Mouse (Mus musculus) c-Kit-positive CD71-positive TER-119-negative erythroid progenitor cells, embryonic 14.5 days (primary cell): ENCODE results near the gene Galnt14.
A peak's percentile ranks its signal among the peaks of the same experiment; 100 is the strongest.

Experiments
- DNase-seq: peaks from one replicate; pipeline ENCODE4 v3.0.0-alpha.2; 2013; ENCODE audit warnings: low read depth

Galnt14 gene

DNA sequence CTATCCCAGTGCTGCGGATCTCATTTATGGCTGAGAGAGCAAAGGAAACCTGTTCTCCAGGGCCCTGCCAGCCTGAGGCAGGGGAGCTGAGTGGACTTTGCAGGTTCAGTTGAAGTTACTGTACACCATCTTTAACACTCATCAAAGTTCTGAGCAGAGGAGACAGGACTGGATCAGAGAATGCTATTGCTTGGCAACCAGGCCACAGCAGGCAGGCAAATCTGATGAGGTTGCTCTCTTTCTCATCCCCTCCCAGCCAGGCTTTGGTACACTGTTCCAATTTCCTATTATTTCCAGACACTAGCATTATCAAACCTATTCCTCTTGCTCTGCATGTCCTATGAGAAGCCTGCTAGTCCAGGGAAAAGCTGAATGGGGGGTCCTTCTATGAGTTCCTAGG lies 41.3 kb downstream of the Galnt14 start:
- no peak for DNase-seq

DNA sequence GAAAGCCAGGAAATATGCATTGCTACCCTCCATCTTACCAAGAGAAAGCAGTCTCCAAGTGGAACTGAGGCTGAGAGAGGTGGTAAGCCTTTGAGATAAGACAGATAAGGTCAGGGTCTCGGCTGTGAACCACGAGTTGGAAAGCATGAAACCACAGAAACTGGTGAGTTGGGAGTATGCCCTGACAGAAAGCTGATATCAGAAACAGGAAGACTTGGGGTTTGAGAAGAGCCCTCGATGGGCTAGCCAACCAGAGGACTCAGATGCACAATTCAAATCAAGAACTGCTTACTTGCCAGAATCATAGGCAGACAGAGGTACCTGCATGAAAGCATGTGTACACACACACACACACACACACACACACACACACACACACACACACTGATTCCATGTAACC lies 47.0 kb downstream of the Galnt14 start:
- DNase-seq: no peak

DNA sequence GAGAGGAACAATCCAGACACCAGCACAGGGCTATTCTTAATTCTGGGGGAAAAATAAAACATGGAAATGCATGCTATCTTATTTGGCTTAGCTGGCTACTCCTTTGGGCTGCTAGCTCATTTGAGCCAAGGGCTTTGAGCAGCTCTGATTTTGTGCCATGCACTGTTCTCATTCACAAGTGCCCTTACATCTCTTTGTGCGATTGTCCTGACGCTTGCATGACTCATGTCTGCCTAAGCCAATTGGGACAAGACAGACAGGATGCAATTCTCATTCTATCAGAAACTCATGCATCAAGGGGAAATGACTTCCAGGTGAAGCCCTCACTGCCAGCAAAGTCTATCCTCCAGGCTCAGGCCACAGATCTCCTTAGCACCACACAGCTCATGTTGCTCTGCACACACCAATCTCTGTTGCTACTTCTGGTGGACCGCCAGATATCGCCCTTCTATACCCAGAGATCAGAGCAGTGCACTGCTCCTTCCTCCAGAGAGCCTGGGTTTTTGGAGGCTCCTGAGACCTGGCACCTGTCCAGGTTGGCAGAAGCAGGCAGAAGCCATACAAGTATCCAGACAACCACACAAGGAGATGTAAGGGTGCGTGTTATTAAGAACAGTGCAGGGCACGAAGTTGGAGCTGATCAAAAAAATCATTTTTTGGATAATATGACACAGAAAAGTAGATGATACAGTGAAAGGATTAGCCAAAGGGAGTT lies 51.4 kb downstream of the Galnt14 start:
- DNase-seq: no peak

DNA sequence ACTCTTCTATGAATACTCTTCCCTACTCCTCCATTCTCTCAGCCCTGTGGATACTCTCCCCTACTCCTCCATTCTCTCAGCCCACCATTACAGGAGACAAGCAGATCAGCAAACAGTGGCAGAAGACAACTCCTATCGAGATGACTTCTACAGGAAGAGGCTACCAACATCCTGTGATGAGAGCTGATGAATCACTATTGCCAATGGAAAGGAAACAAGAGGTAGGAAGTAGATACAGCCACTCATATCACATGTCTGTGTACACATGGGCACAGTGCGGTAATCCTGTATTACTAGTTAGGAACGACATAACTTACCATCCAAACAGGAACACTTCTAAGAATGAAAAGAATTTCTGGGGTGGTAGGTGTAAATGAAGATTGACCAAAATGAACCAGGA lies 53.9 kb downstream of the Galnt14 start:
- DNase-seq: no peak

DNA sequence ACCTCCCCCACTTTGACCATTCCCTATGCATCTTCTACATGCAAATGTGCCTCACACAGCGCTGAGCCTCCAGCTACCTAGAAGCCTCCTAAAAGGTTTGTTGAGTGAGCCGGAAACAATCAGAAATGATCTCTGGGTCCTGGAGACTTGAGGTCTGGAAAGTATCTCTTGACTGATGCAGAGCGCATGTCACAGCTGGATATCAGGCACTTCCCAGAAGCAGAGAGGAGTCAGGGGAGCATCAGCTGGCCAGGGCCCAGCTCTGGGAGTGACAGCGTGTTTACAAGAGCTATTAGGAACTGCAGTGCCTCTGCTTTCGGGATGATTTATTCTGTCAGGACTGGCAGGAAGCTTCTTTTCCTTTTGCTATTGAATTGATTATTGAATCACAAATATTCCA lies 56.0 kb downstream of the Galnt14 start:
- no peak for DNase-seq

DNA sequence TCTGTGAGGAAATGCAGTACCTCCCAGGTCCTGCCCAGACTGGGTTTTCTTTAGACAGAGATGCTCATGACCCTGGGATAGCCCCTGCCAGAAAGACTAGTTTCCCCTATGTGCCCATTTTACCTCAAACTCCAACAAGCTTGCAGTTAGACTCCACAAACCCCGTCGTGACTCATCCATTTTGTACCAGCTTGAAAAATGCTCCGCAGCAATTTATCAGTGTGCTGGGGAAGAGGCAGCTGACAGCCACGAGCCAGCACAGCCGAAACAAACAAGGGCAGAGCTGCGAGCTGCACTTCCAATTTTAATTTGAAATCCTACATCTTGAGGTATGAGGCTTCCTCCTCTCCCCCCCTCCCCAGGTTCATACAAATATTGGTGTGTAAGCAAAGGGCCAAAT lies 60.9 kb downstream of the Galnt14 start:
- no peak for DNase-seq

DNA sequence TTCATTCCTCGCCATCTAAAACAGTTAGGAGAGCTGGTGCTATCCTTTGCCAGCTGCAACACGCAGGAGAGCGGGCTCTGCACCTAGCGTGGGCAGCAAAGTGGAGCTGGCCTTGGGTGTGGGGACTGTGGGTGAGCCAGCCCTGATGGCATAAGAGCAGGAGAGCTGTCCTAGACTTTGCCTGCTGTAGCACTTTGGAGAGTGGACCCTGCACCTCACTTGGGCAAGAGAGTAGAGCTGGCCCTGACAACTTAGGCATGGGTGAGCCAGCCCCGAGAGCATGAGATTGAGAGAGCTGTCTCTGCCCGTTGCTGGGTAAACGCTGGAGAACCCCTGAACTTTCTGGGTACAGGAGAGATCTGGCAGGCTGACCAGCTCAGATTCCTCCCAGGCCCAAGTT lies 68.6 kb downstream of the Galnt14 start:
- no peak for DNase-seq

DNA sequence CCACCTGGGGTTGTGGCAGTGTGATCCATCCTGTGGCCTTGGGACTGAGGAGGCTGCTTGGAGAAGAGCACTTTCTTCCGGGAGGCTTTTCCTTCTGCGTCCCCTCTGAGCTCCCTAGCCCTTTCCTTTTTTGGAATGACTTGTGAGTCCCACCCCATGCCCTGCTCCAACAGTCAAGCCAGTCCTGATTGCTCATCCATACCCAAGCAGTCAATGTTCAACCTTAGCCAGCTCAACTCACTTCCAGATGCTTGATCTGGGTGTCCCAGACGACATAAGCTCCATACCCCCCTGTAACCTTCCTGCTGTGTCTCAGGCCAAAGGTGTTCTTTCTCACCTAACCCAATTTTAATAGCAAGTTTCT lies 70.2 kb downstream of the Galnt14 start:
- DNase-seq: no peak

DNA sequence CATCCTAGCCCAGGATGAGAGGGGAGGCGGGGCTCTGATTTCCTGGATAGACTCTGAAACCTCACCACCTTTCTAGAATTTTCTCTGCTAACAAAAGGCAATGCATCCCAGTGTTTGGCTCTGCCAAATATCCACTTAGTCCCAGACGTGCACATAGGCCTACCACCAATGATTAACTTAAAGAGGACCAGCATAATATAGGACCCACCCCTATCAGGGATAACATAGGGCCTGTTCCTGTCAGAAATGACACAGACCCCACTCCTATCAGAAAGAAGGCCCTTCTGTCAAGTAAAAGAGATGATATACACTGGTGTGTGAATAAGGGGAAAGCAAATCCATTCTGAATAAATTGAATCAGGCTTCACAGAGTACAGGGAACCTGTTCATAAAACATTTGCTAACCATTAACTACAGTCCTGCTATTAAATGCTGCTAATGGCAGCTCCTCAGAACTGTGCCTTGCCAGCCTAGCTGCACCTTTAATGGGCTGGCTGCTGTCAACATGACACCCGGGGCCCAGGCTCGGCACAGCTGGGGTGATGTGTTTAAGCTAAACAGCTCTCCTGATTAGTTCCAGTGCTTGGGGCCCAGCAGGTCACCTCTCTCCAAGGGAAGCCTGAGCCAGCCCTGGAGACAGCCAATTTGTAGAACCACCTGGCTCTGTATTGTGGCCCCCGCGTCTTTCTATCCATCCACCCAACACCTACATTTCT lies 70.7 kb downstream of the Galnt14 start:
- no peak for DNase-seq

DNA sequence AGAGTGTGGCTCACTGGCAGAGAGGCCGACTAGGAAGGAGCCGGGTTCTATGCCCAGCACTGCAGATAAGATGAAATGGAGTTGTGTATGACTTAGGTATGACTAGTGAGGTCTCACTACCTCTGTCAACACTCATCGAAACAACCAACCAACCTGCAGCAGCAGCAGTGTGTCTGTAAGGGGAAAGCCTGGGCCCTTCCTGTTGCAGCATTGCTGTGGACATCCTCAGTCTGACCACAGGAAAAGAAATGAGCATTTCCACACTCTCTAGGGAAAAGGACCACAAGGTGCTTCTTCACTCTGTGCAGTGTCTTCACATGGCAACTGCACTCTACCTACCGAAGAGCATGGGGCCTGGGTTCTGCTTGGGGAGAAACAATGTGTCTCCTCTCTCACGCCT lies 73.3 kb downstream of the Galnt14 start:
- no peak for DNase-seq

DNA sequence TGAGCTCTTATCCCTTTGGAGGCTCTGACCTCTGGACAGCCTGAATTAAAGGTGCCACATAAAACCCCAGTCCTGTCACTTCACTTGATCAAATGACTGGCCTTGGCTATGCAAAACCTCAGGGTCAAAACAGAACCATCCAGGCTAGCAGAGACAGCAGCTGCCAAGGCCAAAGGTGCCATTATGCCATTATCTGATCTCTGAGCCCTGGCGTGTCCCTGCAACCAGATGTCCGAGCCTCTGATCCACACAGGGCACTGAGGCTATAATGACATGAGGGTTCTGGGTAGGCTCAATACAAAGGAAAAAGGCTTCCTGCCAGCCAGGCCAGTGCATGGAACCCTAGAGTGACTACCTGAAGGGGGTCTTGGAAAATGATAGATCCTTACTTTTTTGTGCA lies 75.4 kb downstream of the Galnt14 start:
- DNase-seq: no peak

DNA sequence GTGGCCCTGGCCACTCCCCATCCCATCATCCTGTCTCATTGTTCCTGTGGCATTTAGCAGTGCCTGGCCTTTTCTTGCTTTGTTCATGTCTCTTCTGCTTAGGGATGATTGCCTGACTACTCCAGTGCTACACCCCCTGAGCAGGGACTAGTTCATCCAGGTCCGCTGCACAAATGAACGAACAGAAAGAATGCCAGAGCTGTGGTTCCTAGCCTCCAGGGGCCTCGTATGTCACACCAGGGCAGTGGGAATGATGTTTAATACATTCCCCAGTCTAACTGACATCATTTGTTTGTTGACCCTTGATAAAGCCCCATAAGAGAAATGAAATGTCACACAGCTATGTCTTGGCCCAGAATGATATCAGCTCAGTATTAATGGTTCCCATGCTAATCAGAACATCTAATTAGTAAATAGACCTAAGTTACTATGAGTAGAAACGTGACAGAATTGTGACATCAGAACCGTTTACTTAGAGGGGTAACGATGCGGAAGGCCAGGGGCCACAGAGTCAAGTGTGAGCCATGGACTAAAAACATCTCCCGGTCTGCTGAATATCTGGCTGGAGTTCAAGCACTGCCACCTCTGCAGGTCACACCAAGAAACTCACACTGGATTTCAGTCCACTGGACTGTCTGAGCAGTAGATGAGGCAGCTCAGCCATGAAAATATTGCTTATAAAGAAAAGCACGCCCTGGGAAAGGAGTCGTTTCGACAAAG lies 76.1 kb downstream of the Galnt14 start:
- no peak for DNase-seq

DNA sequence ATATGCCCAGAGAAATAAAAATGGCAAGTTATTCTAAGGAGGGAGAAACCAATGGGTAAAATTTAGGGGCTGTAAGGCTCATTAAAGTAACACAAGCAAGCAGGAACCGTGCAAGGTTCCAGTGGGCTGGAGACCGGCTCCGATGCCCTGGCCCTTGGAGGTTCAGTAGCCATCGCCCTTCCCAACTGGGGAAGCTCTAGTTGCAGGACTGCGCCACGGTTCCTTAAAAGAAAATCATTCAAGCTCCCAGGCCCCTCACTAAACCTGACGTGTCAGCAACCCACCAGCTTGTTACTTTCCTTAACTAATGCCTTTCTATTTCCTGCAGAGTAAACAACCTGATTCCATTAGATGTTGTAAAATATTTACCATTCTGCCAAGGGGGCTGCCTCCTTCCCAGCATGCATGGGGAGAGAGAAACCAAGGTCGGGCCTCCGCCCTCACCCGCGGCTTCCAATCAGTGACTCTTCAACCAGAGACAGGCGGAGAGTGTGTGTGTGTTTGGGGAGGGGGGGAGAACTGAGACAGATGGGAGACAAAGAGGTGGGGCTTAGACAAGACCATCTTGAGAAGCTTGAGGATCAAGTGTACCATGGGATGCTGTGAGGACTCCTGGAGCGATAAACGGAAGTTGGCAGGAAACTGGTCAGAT lies 81.9 kb downstream of the Galnt14 start:
- no peak for DNase-seq

DNA sequence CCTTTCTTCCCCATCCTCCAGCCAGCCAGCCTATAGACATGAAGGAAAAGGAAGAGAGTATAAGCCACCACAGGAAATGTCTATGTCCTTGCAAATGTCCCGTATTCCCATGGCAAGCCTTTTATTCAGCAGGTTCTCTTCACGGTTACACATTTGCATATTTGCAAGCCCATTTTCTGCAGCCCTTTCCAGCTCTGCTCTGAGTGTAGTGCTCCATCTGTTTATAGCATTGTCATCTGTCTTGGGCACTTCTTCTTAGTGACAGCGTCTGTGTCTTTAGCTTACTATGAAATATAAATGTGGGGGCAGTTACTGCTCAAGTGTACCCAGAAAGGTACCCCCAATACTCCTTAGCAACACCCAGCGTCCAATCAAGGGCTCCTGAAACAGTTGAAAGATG lies 83.3 kb downstream of the Galnt14 start:
- no peak for DNase-seq

DNA sequence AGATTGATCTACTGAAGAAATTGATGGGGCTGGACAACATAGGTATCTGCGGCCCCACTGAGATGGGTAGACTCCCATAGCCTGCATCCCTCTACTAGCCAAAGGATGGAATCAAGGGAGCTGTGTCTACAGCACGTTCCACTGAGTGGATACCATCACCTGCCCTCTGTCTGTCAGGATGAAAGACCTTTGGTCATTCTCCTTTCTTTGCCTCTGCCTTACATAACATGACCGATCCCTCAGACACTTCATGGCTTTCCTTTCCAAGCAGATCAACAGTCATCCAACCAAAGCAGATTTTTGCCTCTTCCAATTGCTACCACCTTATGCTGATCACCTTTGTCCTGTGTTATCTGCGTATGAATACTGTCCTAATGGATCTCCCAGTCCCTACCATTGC lies 90.2 kb downstream of the Galnt14 start:
- DNase-seq: no peak

DNA sequence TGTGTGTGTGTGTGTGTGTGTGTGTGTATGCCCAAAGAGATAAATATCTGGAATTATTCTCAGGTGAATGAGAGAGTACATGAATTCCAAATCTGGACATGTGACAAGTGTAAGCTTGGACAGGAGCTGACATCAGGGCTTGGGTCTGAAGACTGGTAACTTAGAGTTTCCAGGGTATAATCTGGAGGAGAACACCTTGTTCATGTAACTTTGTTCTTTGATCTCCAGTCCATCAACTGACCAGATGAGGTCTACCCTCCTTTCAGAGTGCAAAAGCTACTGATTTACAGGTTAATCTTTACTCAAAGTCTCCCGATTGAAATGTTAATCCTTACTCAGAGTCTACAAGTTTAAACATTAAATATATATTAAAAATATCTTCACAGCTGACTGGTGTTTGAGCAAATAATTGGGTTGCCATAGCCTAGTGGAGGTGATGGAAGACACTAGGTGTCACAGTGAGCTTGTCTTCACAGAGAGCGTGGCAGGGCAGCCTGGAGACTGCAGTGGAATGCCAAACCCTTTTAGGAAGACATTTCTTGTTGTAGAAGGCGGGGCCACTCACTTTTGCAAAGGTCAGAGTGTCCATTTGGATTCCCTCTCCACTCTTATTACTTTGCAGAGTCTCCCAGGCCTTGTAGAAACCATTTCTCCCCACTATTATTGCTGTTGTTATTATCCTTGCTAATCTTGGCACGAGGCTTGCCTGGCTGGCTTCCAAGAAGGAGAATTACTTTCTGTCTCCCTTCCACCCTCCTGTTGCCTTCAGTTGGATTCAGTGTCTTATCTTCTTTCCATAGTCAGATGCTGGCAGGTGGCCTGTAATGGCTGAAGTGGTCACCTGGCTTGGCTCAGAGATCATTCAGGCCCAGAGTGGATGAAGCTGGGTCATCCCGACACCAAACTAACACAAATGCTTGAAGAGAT lies 107.4 kb downstream of the Galnt14 start:
- DNase-seq: no peak

DNA sequence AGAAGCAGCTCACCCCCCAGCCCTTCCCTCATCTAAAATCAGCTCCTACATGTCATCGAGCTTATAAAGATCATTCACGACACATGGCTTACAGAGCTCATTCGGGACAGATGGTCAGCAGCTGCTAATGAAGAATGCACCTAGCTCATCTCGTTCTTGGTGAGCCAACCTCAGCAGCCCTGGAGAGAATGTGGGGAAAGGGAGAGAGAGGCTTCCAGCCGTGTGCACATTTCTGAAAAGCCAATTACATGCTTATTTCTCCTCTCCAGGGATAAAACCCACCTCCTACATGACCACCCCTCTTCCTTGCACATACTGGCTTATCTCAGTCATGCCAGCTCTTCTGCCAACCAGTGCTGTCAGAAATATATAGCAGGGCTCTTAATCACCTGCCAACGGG lies 110.3 kb downstream of the Galnt14 start:
- DNase-seq: no peak

DNA sequence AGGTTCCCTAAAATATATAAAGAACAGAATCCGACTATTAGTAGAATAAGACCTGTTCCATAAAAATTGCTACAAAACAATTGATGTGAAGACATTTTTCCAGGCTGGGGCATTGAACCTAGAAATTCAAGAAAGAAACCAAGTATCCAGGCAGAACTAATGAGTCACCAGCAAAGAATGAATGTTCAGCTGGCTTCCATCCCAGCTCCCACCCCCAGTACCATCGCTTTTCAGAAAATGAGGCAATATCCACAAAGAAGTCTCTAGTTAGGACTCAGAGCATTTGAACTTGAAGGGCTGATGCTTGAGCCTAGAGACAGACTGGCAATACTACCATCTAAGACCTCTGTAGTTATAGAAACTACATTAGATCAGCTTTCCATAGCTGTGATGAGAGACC lies 118.2 kb downstream of the Galnt14 start:
- no peak for DNase-seq

DNA sequence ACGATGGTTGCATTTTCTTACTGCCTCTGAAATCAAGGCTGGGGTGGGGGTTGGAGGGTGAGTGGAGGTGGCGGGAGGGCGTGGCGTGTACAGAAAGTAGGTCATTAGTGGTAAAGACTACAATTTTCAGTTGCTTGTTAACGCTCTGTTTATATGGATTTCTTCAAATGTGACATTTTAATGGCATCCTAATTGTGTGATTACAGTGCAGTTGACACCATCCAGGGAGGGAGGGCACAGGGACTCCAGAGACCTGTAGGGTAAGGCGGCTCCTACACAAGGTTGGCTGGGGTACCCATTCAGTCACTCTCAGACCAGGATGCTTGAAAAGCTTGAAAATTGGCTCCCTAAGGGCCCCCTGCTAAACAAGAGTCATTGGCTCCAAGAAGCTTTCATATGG lies 122.7 kb downstream of the Galnt14 start:
- DNase-seq: no peak

DNA sequence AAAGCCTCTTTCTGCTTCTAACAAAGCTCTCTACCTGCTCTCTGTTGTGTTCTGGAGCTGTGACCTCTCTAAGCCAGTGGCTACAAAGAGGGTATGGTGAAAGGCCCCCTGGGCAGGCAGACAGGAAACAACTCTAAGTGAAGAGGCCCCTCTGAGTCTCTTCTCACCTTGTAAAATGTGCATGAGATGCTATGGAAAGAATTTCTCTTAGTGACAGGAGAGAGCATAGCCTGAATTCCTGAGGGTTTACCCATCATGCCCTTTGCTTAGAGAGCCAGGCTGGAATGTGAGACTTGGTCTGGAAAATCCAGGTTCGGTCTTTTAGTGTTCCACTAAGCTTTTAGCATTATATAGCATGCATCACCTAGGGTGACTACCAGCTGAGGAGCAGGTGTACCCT lies 136.1 kb downstream of the Galnt14 start:
- DNase-seq: no peak

DNA sequence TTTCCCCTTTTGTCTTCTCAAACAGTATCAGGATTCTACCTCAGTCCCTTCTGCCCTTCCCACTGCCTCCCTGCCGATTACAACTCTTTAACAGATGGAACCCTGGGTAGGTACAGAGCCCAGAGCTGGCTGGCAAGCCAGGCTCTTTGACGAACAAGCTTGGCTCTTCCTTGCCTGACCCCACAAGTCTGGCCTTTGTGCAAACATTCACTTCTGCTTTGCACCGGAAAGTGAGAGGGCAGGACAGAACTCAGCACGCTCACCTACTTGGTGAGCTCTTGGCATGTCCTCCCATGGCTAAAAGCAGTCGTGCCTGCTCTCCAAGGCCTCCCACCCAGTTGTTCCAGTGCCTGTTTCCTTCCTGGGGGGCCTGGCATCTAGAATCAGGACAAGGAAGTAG lies 137.4 kb downstream of the Galnt14 start:
- DNase-seq: no peak

DNA sequence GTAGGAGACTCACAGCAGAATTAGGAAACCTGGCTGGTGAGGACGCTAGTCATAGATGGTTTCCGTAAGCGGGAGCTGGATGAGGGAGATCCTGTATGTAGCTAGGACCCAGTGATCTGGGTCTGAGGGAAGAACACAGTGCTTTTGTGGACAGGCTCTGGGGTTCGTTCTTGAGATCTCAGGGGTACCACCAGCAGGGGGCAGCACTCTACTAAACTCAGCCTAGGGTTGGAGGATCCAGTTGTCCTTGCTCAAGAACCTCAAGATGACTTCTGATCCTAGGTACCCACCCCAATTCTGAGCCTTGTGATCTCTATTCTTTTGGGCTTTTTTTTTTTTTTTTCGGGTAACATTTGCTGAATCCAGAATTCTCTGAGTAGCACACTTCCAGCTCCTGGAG lies 137.8 kb downstream of the Galnt14 start:
- DNase-seq: peak; percentile 16
